Mouse (Mus musculus): Measurements from ENCODE around the gene Hsd17b10. TPM values are rescaled to one million over a fixed set of nuclear protein-coding genes. Genes with fewer than 3 reads are reported as not detected.
A peak's percentile ranks its signal among the peaks of the same experiment; 100 is the strongest.

Gene Hsd17b10
- polyA plus RNA-seq (2014; fragmentation: Nextera tagmentation; extraction: Ambion mirVana) = 167 and 168 TPM in 2 replicates

- H3K27ac ChIP-seq (ENCODE audit: low read depth, low read length) = no peak within 1 kb of the TSS
These were observed at the start of gene Hsd17b10 for GRCm38 (mm10) chrX:152001737-152002710. Hsd17b10 (plus strand) TSS chrX:152001845.

DNA sequence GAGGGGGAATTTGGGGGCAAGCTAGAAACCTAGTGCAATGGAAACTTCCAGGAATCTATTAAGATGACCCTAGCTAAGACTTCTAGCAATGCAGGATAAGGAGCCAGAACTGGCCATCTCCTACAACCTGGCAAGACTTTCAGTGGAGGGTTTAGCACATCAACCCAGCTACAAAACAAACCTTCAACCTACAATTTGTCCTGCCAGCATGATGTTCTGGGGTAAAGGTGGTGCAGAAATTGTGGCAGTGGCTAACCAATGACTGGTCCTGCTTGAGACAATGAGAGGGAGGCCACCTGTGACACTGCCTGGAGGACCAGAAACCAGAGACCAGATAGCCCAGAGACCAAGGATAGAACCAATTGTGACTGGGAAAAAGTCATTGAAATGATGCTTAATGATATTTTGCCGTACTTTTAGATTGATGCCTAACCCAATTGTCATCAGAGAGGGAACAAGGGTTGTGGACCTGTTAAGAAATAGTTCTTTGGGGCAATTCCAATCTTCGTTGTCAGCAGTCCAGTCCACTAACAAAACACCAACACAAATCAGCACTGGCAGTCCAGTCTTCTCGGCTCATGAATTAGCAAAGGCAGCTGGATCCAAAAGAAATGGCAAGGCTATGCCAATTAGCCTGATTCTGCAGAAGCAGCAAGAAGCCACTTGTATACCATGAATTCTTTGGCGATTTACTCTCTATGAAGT is 2.5 kb upstream of the Hsd17b10 start:
- Histone ChIP-seq H3K27me3 (ENCODE audit: control insufficient read depth, insufficient read depth, low read length) (peaks cover 21% of the 10 kb centered on the region; the same call in 1 of the 2 replicates), H3K27ac (ENCODE audit: low read depth, low read length) (no peak overlapping the region), H3K4me3 (ENCODE audit: low read depth, low read length) (no peak overlapping the region), H3K4me2 (ENCODE audit: low read depth, low read length, severe bottlenecking) (no peak overlapping the region), H3K9me3 (ENCODE audit: control insufficient read depth, low read length) (no peaks in the 10 kb centered on the region), H3K9ac (ENCODE audit: low read length) (no peak overlapping the region), H3K4me1 (replicated peaks; ENCODE audit: control insufficient read depth, insufficient read depth, low read length) (no peaks in the 10 kb centered on the region), H3K36me3 (ENCODE audit: control insufficient read depth, insufficient read depth, low read length) (no peaks in the 10 kb centered on the region)
- 69% methylated on average over 4 of the region's 4 CpGs for WGBS
- DNase-seq (ENCODE audit: low spot score) (no peak), ATAC-seq (replicated peaks; ENCODE audit: low FRiP score) (no peak)

More at GRCm38 (mm10) chrX:152001737-152002710, at the start of gene Hsd17b10:
- Histone ChIP-seq H3K9me3 (ENCODE audit: control insufficient read depth, low read length) (no peaks in the 10 kb centered on the region), H3K4me2 (ENCODE audit: low read depth, low read length, severe bottlenecking) (peak within 1 kb of the TSS; percentile 62), H3K9ac (ENCODE audit: low read length) (peak within 1 kb of the TSS; percentile 49), H3K36me3 (ENCODE audit: control insufficient read depth, insufficient read depth, low read length) (no peaks in the 10 kb centered on the region), H3K27me3 (ENCODE audit: control insufficient read depth, insufficient read depth, low read length) (peaks cover 31% of the 10 kb centered on the region), H3K4me3 (ENCODE audit: low read depth, low read length) (peak within 1 kb of the TSS; percentile 35), H3K4me1 (replicated peaks; ENCODE audit: control insufficient read depth, insufficient read depth, low read length) (no peaks in the 10 kb centered on the region)
- WGBS = 20% methylated on average over 39 of the region's 41 CpGs
- peak; percentile 87 for DNase-seq (ENCODE audit: low spot score)
- ATAC-seq (replicated peaks; ENCODE audit: low FRiP score) = peak; percentile 97

DNA sequence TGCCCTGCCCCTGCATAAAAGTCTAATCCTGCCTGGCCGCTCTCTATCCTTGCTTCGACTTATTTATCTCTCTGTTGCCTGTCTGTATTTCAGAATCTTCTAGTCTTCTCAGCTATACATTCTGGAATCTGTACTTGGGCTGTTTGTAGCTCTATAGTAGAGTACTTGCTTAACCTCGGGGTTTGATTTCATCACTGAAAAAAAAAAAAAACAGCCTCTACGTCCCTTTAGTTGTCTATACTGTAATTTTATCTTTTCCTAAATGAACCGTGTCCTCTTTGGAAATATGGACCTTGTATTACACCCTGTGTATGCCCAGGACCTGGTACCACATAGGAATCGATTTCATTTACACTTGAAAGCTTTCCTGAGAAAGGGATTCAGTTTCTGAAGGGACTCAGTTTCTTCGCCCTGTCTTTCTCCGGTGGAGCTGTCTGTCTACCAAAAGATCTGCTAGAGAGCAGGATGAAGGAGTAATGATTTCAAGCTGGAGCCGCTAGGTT is 412 bp upstream of the Hsd17b10 start:
- Histone ChIP-seq H3K4me1 (replicated peaks; ENCODE audit: control insufficient read depth, insufficient read depth, low read length) (no peaks in the 10 kb centered on the region), H3K9me3 (ENCODE audit: control insufficient read depth, low read length) (no peaks in the 10 kb centered on the region), H3K9ac (ENCODE audit: low read length) (peak overlapping the region; percentile 48), H3K4me3 (ENCODE audit: low read depth, low read length) (peak overlapping the region; percentile 35; the same call in 1 of the 2 replicates), H3K4me2 (ENCODE audit: low read depth, low read length, severe bottlenecking) (peak overlapping the region; percentile 42; the same call in 1 of the 2 replicates), H3K27me3 (ENCODE audit: control insufficient read depth, insufficient read depth, low read length) (peaks cover 27% of the 10 kb centered on the region), H3K27ac (ENCODE audit: low read depth, low read length) (no peak overlapping the region), H3K36me3 (ENCODE audit: control insufficient read depth, insufficient read depth, low read length) (no peaks in the 10 kb centered on the region)
- ATAC-seq (replicated peaks; ENCODE audit: low FRiP score) (peak; percentile 18; the same call in 1 of the 2 replicates), DNase-seq (ENCODE audit: low spot score) (no peak)
- WGBS = 38% methylated on average over 9 of the region's 9 CpGs

DNA sequence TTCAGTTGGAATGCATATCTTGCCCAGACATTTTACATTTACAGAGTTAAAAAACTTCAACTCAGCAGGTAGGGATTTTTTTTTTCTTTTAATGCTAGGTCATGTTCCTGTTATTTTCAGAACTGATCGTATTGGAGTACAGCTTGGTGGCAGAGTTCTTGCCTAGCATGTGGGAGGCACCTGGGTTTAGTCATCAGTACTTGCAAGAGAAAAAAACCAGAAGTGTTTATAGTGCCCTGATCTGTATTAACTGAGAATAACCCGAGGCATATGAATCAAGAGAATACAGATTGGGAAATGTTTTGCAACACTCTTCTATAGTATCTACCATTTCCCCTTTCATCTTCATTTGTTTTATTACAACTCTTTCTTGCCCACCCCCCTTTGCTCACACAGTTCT is 1.2 kb downstream of the Hsd17b10 start:
- no peak for ATAC-seq (replicated peaks; ENCODE audit: low FRiP score)
- H3K36me3 ChIP-seq (ENCODE audit: control insufficient read depth, insufficient read depth, low read length) = no peaks in the 10 kb centered on the region
- no peaks in the 10 kb centered on the region for H3K4me1 ChIP-seq (replicated peaks; ENCODE audit: control insufficient read depth, insufficient read depth, low read length)
- DNase-seq (ENCODE audit: low spot score) = no peak
- H3K9ac ChIP-seq (ENCODE audit: low read length) = no peak overlapping the region
- H3K4me2 ChIP-seq (ENCODE audit: low read depth, low read length, severe bottlenecking) = no peak overlapping the region
- 73% methylated on average over 2 of the region's 2 CpGs for WGBS
- H3K4me3 ChIP-seq (ENCODE audit: low read depth, low read length) = no peak overlapping the region
- peaks cover 36% of the 10 kb centered on the region for H3K27me3 ChIP-seq (ENCODE audit: control insufficient read depth, insufficient read depth, low read length)
- H3K9me3 ChIP-seq (ENCODE audit: control insufficient read depth, low read length) = no peaks in the 10 kb centered on the region
- no peak overlapping the region for H3K27ac ChIP-seq (ENCODE audit: low read depth, low read length)

GRCm38 (mm10) chrX:152007863-152008262 is 6.2 kb downstream of the Hsd17b10 start:
- Histone ChIP-seq H3K9ac (ENCODE audit: low read length) (no peak overlapping the region), H3K27me3 (ENCODE audit: control insufficient read depth, insufficient read depth, low read length) (peaks cover 36% of the 10 kb centered on the region), H3K27ac (ENCODE audit: low read depth, low read length) (no peak overlapping the region), H3K9me3 (ENCODE audit: control insufficient read depth, low read length) (no peaks in the 10 kb centered on the region), H3K36me3 (ENCODE audit: control insufficient read depth, insufficient read depth, low read length) (no peaks in the 10 kb centered on the region), H3K4me1 (replicated peaks; ENCODE audit: control insufficient read depth, insufficient read depth, low read length) (no peaks in the 10 kb centered on the region), H3K4me2 (ENCODE audit: low read depth, low read length, severe bottlenecking) (no peak overlapping the region), H3K4me3 (ENCODE audit: low read depth, low read length) (no peak overlapping the region)
- ATAC-seq (replicated peaks; ENCODE audit: low FRiP score) = no peak
- 100% methylated on average over 1 of the region's 1 CpGs for WGBS
- DNase-seq (ENCODE audit: low spot score) = no peak

GRCm38 (mm10) chrX:152015752-152016150 is 14.1 kb downstream of the Hsd17b10 start:
- ATAC-seq (replicated peaks; ENCODE audit: low FRiP score) (peak; percentile 66; the same call in 1 of the 2 replicates), DNase-seq (ENCODE audit: low spot score) (no peak)
- Histone ChIP-seq H3K27me3 (ENCODE audit: control insufficient read depth, insufficient read depth, low read length) (peaks cover 10% of the 10 kb centered on the region), H3K4me2 (ENCODE audit: low read depth, low read length, severe bottlenecking) (peak overlapping the region; percentile 50), H3K9me3 (ENCODE audit: control insufficient read depth, low read length) (no peaks in the 10 kb centered on the region), H3K36me3 (ENCODE audit: control insufficient read depth, insufficient read depth, low read length) (no peaks in the 10 kb centered on the region), H3K4me1 (replicated peaks; ENCODE audit: control insufficient read depth, insufficient read depth, low read length) (no peaks in the 10 kb centered on the region), H3K4me3 (ENCODE audit: low read depth, low read length) (peak overlapping the region; percentile 47), H3K27ac (ENCODE audit: low read depth, low read length) (peak overlapping the region; percentile 79), H3K9ac (ENCODE audit: low read length) (peak overlapping the region; percentile 64)
- 26% methylated on average over 11 of the region's 11 CpGs for WGBS

DNA sequence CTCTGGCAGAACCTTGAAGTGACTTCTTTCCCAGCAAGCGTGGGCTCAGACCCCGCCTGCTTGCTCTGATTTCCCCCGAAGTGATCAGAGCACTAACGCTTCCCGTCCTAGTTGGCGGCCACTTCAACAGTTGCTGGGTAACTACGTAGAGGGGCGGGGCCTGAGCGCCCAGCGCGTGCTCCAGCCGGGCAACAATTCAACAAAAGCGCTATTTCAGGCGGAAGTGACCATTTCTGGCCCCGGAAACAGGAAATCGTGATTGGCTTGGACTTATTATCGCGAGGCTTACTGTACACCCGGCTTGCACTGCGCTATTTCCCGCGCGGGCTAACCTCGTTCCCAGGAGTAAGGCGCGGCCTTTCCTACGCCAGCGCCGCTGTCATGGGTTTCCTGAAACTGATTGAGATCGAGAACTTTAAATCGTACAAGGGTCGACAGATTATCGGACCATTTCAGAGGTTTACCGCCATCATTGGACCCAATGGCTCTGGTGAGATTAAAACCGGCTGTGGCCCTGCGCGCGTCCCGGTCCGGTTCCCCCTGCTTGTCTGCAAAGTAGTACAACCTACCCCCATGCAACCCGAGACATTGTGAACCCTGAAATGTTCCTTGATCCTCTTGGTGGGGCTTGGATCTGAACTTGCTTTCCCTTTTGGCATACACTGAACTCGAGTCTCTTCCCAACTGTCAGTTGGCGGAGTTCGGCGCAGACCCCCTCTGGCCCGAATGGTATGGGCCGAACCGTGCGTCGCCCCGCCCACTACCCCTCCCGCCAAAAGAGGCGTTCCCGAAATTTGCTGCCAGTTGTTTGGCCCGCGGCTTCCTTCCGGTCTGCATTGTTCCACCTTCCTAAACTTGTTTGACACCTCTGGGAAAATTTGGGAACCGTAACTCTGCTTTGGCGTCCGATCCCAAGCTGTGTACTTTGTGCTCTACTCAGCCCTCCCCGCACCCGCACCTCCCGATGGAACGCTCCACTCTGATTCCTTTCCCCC is 14.8 kb downstream of the Hsd17b10 start, which contains the start of the genes Ribc1 and Smc1a:
Gene Ribc1, minus strand, starts transcription at position 145 of the 995 bp plus-strand sequence.
Gene Smc1a, plus strand, starts transcription at position 278 of the 995 bp plus-strand sequence.
- H3K27ac ChIP-seq (ENCODE audit: low read depth, low read length) = peak within 1 kb of the TSS; percentile 85
- WGBS = 23% methylated on average over 64 of the region's 64 CpGs
- H3K36me3 ChIP-seq (ENCODE audit: control insufficient read depth, insufficient read depth, low read length) = no peaks in the 10 kb centered on the region
- ATAC-seq (replicated peaks; ENCODE audit: low FRiP score) (peak; percentile 97), DNase-seq (ENCODE audit: low spot score) (peak; percentile 92)
- H3K4me3 ChIP-seq (ENCODE audit: low read depth, low read length) = peak within 1 kb of the TSS; percentile 47
- H3K9me3 ChIP-seq (ENCODE audit: control insufficient read depth, low read length) = no peaks in the 10 kb centered on the region
- H3K9ac ChIP-seq (ENCODE audit: low read length) = peak within 1 kb of the TSS; percentile 68
- H3K4me2 ChIP-seq (ENCODE audit: low read depth, low read length, severe bottlenecking) = peak within 1 kb of the TSS; percentile 50
- peaks cover 10% of the 10 kb centered on the region for H3K27me3 ChIP-seq (ENCODE audit: control insufficient read depth, insufficient read depth, low read length)
- H3K4me1 ChIP-seq (replicated peaks; ENCODE audit: control insufficient read depth, insufficient read depth, low read length) = no peaks in the 10 kb centered on the region

Data from forebrain, embryonic 11.5 days (tissue).